Mouse (Mus musculus): Measurements from ENCODE around the gene D17Wsu92e. TPM values are rescaled to one million over a fixed set of nuclear protein-coding genes. Genes with fewer than 3 reads are reported as not detected.
A peak's percentile ranks its signal among the peaks of the same experiment; 100 is the strongest.
"Not testable (repeated sequence)": the region's sequence is repeated elsewhere in the genome, so short reads cannot be mapped to it uniquely, and the experiment has no call there.

Gene D17Wsu92e
- 15.5 and 15.7 TPM in 2 replicates for polyA plus RNA-seq (2016; fragmentation: Nextera tagmentation; extraction: Ambion mirVana)

DNA sequence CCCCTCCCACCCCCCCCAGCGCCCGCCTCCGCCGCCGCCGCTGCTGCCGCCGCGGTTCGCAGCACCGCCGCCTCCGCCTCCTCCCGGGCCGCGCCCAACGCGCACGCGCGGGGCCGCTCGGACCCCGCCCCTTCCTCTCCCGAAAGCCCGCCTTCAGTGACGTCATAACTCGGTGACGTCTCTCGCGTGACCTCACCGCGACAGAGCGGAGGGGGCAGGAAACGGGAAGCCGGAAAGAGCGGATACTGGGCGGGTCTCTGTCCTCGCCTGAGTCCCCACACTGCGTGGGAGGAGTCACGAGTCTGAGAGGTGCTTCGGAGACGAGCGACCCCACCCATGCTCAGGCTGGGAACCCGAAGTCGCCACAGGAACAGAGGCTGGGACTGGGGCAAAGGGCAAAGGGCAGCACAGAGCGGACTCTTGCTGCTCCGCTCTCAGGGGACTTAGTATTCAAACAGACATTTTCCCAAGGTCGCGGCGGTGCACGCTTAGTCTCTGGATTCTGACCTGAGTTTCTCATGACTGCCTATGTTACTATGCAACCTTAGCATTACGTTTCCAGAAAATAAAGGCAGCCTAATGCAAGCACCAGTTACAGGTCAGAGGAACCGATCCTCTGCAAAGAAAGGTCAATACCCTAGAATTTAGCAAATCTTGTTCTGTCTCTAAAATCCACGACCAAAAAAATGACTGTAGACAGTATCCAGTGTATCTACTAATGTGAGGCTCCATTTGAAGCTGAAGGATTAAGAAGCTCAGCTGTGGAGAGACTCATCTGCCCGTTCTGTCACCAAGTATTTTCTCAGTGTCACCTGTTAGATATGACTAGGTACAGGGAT, at the start of gene D17Wsu92e:
Gene D17Wsu92e, minus strand, starts transcription at position 81 of the 839 bp plus-strand sequence.
- 2% methylated on average over 50 of the region's 56 CpGs for WGBS
- DNase-seq (ENCODE audit: low spot score) = peak; percentile 99
- Histone ChIP-seq H3K36me3 (replicated peaks) (no peaks in the 10 kb centered on the region), H3K27ac (replicated peaks) (peak within 1 kb of the TSS; percentile 93), H3K9me3 (no peaks in the 10 kb centered on the region), H3K27me3 (replicated peaks; ENCODE audit: low read depth, poor library complexity, severe bottlenecking) (no peaks in the 10 kb centered on the region), H3K4me1 (peaks cover 39% of the 10 kb centered on the region), H3K4me3 (peak within 1 kb of the TSS; percentile 100)

GRCm38 (mm10) chr17:27866737-27867136, 46.3 kb upstream of the D17Wsu92e start:
- Histone ChIP-seq H3K4me1 (no peaks in the 10 kb centered on the region), H3K27ac (replicated peaks) (no peak overlapping the region), H3K36me3 (replicated peaks) (peaks cover 11% of the 10 kb centered on the region), H3K9me3 (no peaks in the 10 kb centered on the region), H3K4me3 (no peak overlapping the region), H3K27me3 (replicated peaks; ENCODE audit: low read depth, poor library complexity, severe bottlenecking) (no peaks in the 10 kb centered on the region)
- 97% methylated on average over 4 of the region's 4 CpGs for WGBS
- DNase-seq (ENCODE audit: low spot score) = no peak

DNA sequence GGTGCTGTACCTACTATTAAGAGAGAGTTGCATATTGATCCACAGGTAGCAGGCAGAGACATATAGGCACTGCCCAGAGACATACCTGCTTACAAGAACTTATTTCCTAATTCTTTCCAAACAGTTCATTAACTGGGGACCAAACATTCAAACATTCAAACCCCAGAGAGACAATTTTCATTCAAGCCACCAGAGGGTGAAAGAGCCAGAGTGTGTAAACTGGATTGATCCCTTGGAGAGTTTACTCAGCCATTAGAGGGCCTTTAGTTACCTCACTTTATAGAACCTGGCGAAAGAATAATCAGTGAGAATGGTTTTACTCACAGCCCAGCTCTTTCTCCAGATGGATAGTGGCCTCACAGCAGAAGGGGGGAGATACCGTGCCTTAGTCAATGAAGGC, 45.0 kb upstream of the D17Wsu92e start:
- 88% methylated on average over 2 of the region's 2 CpGs for WGBS
- H3K27ac ChIP-seq (replicated peaks) = no peak overlapping the region
- no peak for DNase-seq (ENCODE audit: low spot score)
- 0 out of 2 replicates have a peak, but pooled peaks cover 3% of the 10 kb centered on the region for H3K4me1 ChIP-seq
- no peaks in the 10 kb centered on the region for H3K27me3 ChIP-seq (replicated peaks; ENCODE audit: low read depth, poor library complexity, severe bottlenecking)
- no peaks in the 10 kb centered on the region for H3K9me3 ChIP-seq
- no peak overlapping the region for H3K4me3 ChIP-seq
- H3K36me3 ChIP-seq (replicated peaks) = peaks cover 11% of the 10 kb centered on the region

DNA sequence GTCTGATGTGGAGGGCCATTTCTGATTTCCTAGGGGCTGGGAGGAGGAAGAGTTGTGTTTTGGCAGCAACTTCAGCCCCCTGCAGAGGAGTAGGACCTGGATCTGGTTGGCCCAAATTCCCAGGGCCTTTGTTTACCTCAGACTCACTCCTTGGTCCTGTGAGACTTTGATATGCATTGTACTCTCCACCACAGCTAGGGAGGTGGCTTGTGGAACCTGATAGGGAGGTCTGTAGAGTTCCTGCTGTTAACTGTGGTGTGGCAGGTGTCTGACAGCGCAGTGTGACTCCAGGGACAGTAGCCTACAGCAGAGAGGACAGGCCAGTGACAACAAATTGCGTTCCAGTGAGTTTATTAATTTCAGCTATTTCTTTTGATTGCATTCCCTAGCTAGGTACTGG, 38.7 kb upstream of the D17Wsu92e start:
- H3K4me3 ChIP-seq = peak overlapping the region; percentile 92; the same call in 1 of the 2 replicates
- H3K27ac ChIP-seq (replicated peaks) = no peak overlapping the region
- H3K36me3 ChIP-seq (replicated peaks) = peaks cover 12% of the 10 kb centered on the region
- WGBS = 46% methylated on average over 2 of the region's 2 CpGs
- H3K27me3 ChIP-seq (replicated peaks; ENCODE audit: low read depth, poor library complexity, severe bottlenecking) = no peaks in the 10 kb centered on the region
- DNase-seq (ENCODE audit: low spot score) = no peak
- no peaks in the 10 kb centered on the region for H3K9me3 ChIP-seq
- H3K4me1 ChIP-seq = peaks cover 33% of the 10 kb centered on the region

DNA sequence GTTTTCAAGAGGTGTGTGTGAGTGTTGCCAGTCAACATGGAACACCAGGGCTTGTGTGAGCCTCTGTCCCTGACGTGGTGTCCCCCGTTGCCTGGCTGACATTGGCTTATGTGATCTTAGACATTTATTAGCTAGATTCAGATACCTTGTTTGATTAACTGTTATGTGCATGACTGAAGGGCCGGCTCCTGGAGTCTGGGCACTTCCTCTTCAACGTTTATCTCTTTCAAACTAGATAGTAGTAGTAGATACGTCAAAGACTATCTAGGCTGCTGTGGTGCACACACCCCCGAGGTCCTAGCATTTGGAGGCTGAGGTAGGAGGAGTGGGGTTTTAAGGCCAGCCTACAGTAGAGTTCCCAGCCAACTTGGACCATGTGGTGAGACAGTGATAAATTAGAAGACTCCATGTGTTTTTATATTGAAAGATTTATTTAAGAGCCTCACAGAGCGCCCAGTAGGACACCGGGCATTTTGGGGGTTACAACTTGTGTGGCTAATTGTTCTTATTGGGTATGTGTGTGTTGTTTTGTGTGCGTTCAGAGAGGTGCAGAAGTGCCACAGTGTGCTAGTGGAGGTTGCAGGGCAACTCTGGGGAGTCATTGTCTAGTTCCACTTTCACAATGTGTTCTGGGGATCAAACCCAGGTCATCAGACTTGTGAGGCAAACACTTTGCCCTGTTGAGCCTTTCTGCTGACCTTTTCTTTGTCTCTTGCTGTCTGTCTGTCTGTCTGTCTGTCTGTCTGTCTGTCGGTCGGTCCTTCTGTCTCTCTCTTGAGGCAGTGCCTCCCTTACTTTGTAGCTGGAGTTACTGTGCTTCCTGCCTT, 37.4 kb upstream of the D17Wsu92e start:
- H3K27ac ChIP-seq (replicated peaks) = no peak overlapping the region; the same call in 1 of the 2 replicates
- H3K36me3 ChIP-seq (replicated peaks) = peaks cover 24% of the 10 kb centered on the region
- peak overlapping the region; percentile 92 for H3K4me3 ChIP-seq
- H3K4me1 ChIP-seq = peaks cover 33% of the 10 kb centered on the region
- no peak for DNase-seq (ENCODE audit: low spot score)
- no peaks in the 10 kb centered on the region for H3K9me3 ChIP-seq
- 63% methylated on average over 11 of the region's 11 CpGs for WGBS
- no peaks in the 10 kb centered on the region for H3K27me3 ChIP-seq (replicated peaks; ENCODE audit: low read depth, poor library complexity, severe bottlenecking)

DNA sequence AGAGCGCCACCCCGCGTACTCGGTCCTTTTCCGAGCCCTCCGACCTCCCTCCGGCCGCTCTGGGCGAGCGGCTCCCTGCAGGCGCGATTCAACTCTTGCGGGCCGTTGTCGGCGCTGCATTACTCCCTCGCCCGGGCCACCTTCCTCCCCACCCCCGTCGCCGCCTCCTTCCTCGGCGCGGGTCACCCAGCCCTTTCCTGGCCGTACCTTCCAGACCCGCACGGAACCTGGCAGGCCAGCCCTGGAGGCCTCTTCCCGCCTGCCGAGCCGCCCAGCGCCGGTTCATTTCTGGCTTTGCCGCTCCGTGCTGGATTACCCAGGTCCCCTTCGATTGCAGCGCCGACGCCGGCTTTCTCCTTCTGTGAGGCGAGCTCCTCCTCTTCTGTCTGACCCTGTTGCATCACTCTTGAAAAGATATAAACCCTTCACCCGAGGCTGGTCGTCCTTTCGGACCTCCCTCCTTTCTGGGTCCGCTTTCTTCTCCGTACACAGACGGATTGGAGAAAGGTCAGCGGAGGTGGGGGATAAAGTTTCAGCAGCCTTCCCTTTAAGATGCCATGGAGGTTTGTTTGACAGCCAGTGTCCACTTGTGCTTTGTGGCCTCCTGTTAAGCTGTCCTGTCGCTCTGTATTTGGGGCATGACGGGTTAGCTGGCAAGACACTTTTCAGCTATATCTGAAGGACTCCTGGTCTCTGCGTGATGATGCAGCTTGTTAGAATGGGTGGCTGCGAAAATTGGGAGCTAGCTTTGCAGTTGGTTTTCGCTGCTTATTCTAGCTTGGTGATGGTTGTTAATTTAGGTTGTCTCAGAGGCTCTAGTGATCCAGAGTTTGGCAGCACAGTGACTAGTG, 36.6 kb upstream of the D17Wsu92e start:
- H3K4me3 ChIP-seq = peak overlapping the region; percentile 92
- no peaks in the 10 kb centered on the region for H3K9me3 ChIP-seq
- peak; percentile 75 for DNase-seq (ENCODE audit: low spot score)
- H3K4me1 ChIP-seq = peaks cover 33% of the 10 kb centered on the region
- peak overlapping the region; percentile 94 for H3K27ac ChIP-seq (replicated peaks)
- H3K27me3 ChIP-seq (replicated peaks; ENCODE audit: low read depth, poor library complexity, severe bottlenecking) = no peaks in the 10 kb centered on the region
- WGBS = 2% methylated on average over 52 of the region's 52 CpGs
- peaks cover 33% of the 10 kb centered on the region for H3K36me3 ChIP-seq (replicated peaks)

DNA sequence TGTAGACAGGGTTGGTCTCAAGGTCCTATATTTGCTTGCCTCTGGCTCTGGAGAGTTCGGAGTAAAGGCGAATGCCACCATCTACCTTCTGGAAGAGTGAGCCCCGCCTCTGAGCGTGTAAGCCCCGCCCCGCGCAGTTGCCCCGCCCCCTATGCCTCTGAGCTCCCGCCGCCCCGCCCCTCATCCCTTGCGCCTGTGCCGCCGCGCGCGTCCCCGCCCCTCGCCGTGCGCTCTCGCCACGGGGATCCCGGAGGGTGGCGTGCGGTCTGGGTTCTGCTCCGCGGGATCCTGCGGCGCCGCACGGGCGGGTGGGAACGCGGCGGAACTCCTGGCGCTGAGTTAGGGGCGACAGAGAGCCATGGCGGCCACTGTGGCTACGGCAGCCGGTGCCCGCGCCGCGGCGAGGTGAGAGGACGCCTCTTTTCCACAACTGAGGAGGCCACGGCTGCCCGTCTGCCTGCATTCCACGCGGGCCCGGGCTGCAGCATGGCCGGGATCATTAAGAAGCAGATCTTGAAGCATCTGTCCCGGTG, 35.9 kb upstream of the D17Wsu92e start, which contains the start of gene Uhrf1bp1:
Gene Uhrf1bp1, plus strand, starts transcription at position 177 of the 533 bp plus-strand sequence.
- Histone ChIP-seq H3K27ac (replicated peaks) (peak within 1 kb of the TSS; percentile 94), H3K9me3 (no peaks in the 10 kb centered on the region), H3K27me3 (replicated peaks; ENCODE audit: low read depth, poor library complexity, severe bottlenecking) (no peaks in the 10 kb centered on the region), H3K4me3 (peak within 1 kb of the TSS; percentile 92), H3K4me1 (peaks cover 33% of the 10 kb centered on the region), H3K36me3 (replicated peaks) (peaks cover 38% of the 10 kb centered on the region)
- under 1% methylated on average over 54 of the region's 54 CpGs for WGBS
- peak; percentile 92 for DNase-seq (ENCODE audit: low spot score)

GRCm38 (mm10) chr17:27851076-27851475, 30.6 kb upstream of the D17Wsu92e start:
- H3K27ac ChIP-seq (replicated peaks) = no peak overlapping the region
- H3K27me3 ChIP-seq (replicated peaks; ENCODE audit: low read depth, poor library complexity, severe bottlenecking) = no peaks in the 10 kb centered on the region
- H3K4me1 ChIP-seq = no peaks in the 10 kb centered on the region
- no peaks in the 10 kb centered on the region for H3K9me3 ChIP-seq
- 82% methylated on average over 3 of the region's 3 CpGs for WGBS
- H3K4me3 ChIP-seq = no peak overlapping the region
- no peak for DNase-seq (ENCODE audit: low spot score)
- H3K36me3 ChIP-seq (replicated peaks) = peaks cover 91% of the 10 kb centered on the region

DNA sequence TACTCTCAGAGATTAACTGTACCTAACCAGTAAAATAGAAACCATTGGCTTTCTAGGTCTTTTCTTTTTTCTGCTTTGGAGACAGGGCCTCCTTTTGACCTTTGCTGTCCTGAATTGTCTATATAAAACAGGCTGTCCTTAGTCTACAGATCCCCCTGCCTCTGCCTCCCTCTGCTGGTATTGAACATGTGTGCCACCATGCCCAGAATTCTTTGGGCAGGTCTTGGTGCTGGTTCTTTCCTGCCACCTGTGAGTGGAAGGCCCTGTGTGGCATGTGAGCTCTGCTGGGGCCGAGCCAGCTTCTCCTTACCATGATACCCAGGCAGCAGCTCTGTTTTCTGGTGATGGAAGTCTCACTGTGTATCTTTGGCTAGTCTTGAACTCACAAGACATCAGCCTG, 27.9 kb upstream of the D17Wsu92e start:
- H3K27me3 ChIP-seq (replicated peaks; ENCODE audit: low read depth, poor library complexity, severe bottlenecking) = no peaks in the 10 kb centered on the region
- 88% methylated on average over 1 of the region's 1 CpGs for WGBS
- H3K4me3 ChIP-seq = no peak overlapping the region
- peaks cover 99% of the 10 kb centered on the region for H3K36me3 ChIP-seq (replicated peaks)
- no peak for DNase-seq (ENCODE audit: low spot score)
- no peaks in the 10 kb centered on the region for H3K9me3 ChIP-seq
- H3K27ac ChIP-seq (replicated peaks) = no peak overlapping the region
- H3K4me1 ChIP-seq = no peaks in the 10 kb centered on the region

GRCm38 (mm10) chr17:27839469-27840252, 19.2 kb upstream of the D17Wsu92e start:
- 3% methylated on average over 35 of the region's 35 CpGs for WGBS

GRCm38 (mm10) chr17:27837850-27838249, 17.4 kb upstream of the D17Wsu92e start, which contains the start of gene Snrpc:
TSS of gene Snrpc (plus strand) at chr17:27838150.
- H3K27ac ChIP-seq (replicated peaks) = not testable (repeated sequence)
- H3K4me3 ChIP-seq = peak within 1 kb of the TSS; percentile 88
- WGBS = 88% methylated on average over 4 of the region's 4 CpGs

More at GRCm38 (mm10) chr17:27839469-27840252, 19.2 kb upstream of the D17Wsu92e start:
- Histone ChIP-seq H3K27me3 (replicated peaks; ENCODE audit: low read depth, poor library complexity, severe bottlenecking) (no peaks in the 10 kb centered on the region), H3K9me3 (no peaks in the 10 kb centered on the region), H3K4me1 (peaks cover 11% of the 10 kb centered on the region), H3K4me3 (peak overlapping the region; percentile 88), H3K27ac (replicated peaks) (peak overlapping the region; percentile 89), H3K36me3 (replicated peaks) (peaks cover 34% of the 10 kb centered on the region)
- peak; percentile 96 for DNase-seq (ENCODE audit: low spot score)

More at GRCm38 (mm10) chr17:27837850-27838249, 17.4 kb upstream of the D17Wsu92e start, which contains the start of gene Snrpc:
- Histone ChIP-seq H3K36me3 (replicated peaks) (peaks cover 16% of the 10 kb centered on the region), H3K4me1 (peaks cover 11% of the 10 kb centered on the region)
- not testable (repeated sequence) for H3K9me3 ChIP-seq; H3K27me3 ChIP-seq (replicated peaks; ENCODE audit: low read depth, poor library complexity, severe bottlenecking); DNase-seq (ENCODE audit: low spot score)

Data from embryonic facial prominence, embryonic 10.5 days (tissue).